Mouse (Mus musculus): ENCODE data around the gene Cbx1. TPM values are rescaled to one million over a fixed set of nuclear protein-coding genes. Genes with fewer than 3 reads are reported as not detected.
"Not testable (repeated sequence)": the region's sequence is repeated elsewhere in the genome, so short reads cannot be mapped to it uniquely, and the experiment has no call there.

Gene Cbx1
- total and polyA plus RNA-seq, 3 experiments, result 8.4 to 36.9 (median 34.8) TPM

GRCm38 (mm10) chr11:96799511-96799910, 10.6 kb downstream of the Cbx1 start:
- intact Hi-C loops (cut with DNase I), result no loop called here
- H3K9ac ChIP-seq (ENCODE audit: low read depth, low read length), result no peak overlapping the region
- no peak overlapping the region for H3K27ac ChIP-seq
- no peak for DNase-seq
- WGBS, result 89% methylated on average over 2 of the region's 2 CpGs
- no peak for TF ChIP-seq POLR2A (IDR thresholded peaks at IDR 0.05; ENCODE audit: insufficient read depth, low read depth, low read length)
- TF ChIP-seq EP300 (IDR thresholded peaks at IDR 0.05; ENCODE audit: insufficient read depth, low read depth, low read length), result no peak
- no peak for TF ChIP-seq CTCF (IDR thresholded peaks at IDR 0.05)
- peaks cover 2% of the 10 kb centered on the region for H3K36me3 ChIP-seq (ENCODE audit: control insufficient read depth, insufficient read depth, low read length)
- H3K79me2 ChIP-seq (replicated peaks; ENCODE audit: control insufficient read depth, insufficient read depth, low read length), result 0 out of 2 replicates have a peak, but pooled peaks cover 1% of the 10 kb centered on the region
- no peaks in the 10 kb centered on the region for H3K27me3 ChIP-seq (ENCODE audit: control insufficient read depth, insufficient read depth, low read length)
- H3K4me1 ChIP-seq (ENCODE audit: control insufficient read depth, insufficient read depth, low read length), result no peaks in the 10 kb centered on the region; the same call in 1 of the 2 replicates
- H3K4me3 ChIP-seq, result no peak overlapping the region

- no peak overlapping the region for H3K9ac ChIP-seq (ENCODE audit: low read depth, low read length)
- H3K4me1 ChIP-seq (ENCODE audit: control insufficient read depth, insufficient read depth, low read length), result no peaks in the 10 kb centered on the region
- no peaks in the 10 kb centered on the region for H3K27me3 ChIP-seq (ENCODE audit: control insufficient read depth, insufficient read depth, low read length)
- intact Hi-C loops (cut with DNase I), result no loop called here
- peaks cover 2% of the 10 kb centered on the region for H3K36me3 ChIP-seq (ENCODE audit: control insufficient read depth, insufficient read depth, low read length)
- no peaks in the 10 kb centered on the region for H3K79me2 ChIP-seq (replicated peaks; ENCODE audit: control insufficient read depth, insufficient read depth, low read length)
- WGBS, result 94% methylated on average over 5 of the region's 5 CpGs
- TF ChIP-seq EP300 (IDR thresholded peaks at IDR 0.05; ENCODE audit: insufficient read depth, low read depth, low read length) (no peak), CTCF (IDR thresholded peaks at IDR 0.05) (no peak), POLR2A (IDR thresholded peaks at IDR 0.05; ENCODE audit: insufficient read depth, low read depth, low read length) (no peak)
- no peak overlapping the region for H3K27ac ChIP-seq
- H3K4me3 ChIP-seq, result no peak overlapping the region
- no peak for DNase-seq
Measured at GRCm38 (mm10) chr11:96805606-96806005, 16.7 kb downstream of the Cbx1 start.

GRCm38 (mm10) chr11:96808066-96808465, 19.1 kb downstream of the Cbx1 start:
- no peak for TF ChIP-seq EP300 (IDR thresholded peaks at IDR 0.05; ENCODE audit: insufficient read depth, low read depth, low read length)
- peak; percentile 46 for TF ChIP-seq CTCF (IDR thresholded peaks at IDR 0.05)
- TF ChIP-seq POLR2A (IDR thresholded peaks at IDR 0.05; ENCODE audit: insufficient read depth, low read depth, low read length), result no peak
- intact Hi-C loops (cut with DNase I), result no loop called here
- Histone ChIP-seq H3K79me2 (replicated peaks; ENCODE audit: control insufficient read depth, insufficient read depth, low read length) (no peaks in the 10 kb centered on the region), H3K36me3 (ENCODE audit: control insufficient read depth, insufficient read depth, low read length) (no peaks in the 10 kb centered on the region), H3K27ac (no peak overlapping the region), H3K27me3 (ENCODE audit: control insufficient read depth, insufficient read depth, low read length) (no peaks in the 10 kb centered on the region), H3K9ac (ENCODE audit: low read depth, low read length) (no peak overlapping the region), H3K4me1 (ENCODE audit: control insufficient read depth, insufficient read depth, low read length) (no peaks in the 10 kb centered on the region), H3K4me3 (no peak overlapping the region)
- no peak for DNase-seq
- WGBS, result 26% methylated on average over 1 of the region's 1 CpGs

- no peak overlapping the region for H3K27ac ChIP-seq
- no peak overlapping the region for H3K4me3 ChIP-seq
- TF ChIP-seq CTCF (IDR thresholded peaks at IDR 0.05), result no peak
- TF ChIP-seq POLR2A (IDR thresholded peaks at IDR 0.05; ENCODE audit: insufficient read depth, low read depth, low read length), result no peak
- no peak for TF ChIP-seq EP300 (IDR thresholded peaks at IDR 0.05; ENCODE audit: insufficient read depth, low read depth, low read length)
- no peaks in the 10 kb centered on the region for H3K79me2 ChIP-seq (replicated peaks; ENCODE audit: control insufficient read depth, insufficient read depth, low read length)
- no peaks in the 10 kb centered on the region for H3K4me1 ChIP-seq (ENCODE audit: control insufficient read depth, insufficient read depth, low read length)
- no peak for DNase-seq
- no peaks in the 10 kb centered on the region for H3K27me3 ChIP-seq (ENCODE audit: control insufficient read depth, insufficient read depth, low read length)
- peaks cover 4% of the 10 kb centered on the region; the same call in 1 of the 2 replicates for H3K36me3 ChIP-seq (ENCODE audit: control insufficient read depth, insufficient read depth, low read length)
- intact Hi-C loops (cut with DNase I), result no loop called here
- no peak overlapping the region for H3K9ac ChIP-seq (ENCODE audit: low read depth, low read length)
- WGBS, result 91% methylated on average over 6 of the region's 6 CpGs
Measured at GRCm38 (mm10) chr11:96809562-96810235, 20.8 kb downstream of the Cbx1 start.

GRCm38 (mm10) chr11:96811188-96811587, 22.3 kb downstream of the Cbx1 start:
- H3K36me3 ChIP-seq (ENCODE audit: control insufficient read depth, insufficient read depth, low read length); H3K79me2 ChIP-seq (replicated peaks; ENCODE audit: control insufficient read depth, insufficient read depth, low read length); H3K27me3 ChIP-seq (ENCODE audit: control insufficient read depth, insufficient read depth, low read length); H3K27ac ChIP-seq; H3K9ac ChIP-seq (ENCODE audit: low read depth, low read length); DNase-seq; intact Hi-C loops (cut with DNase I); H3K4me3 ChIP-seq; H3K4me1 ChIP-seq (ENCODE audit: control insufficient read depth, insufficient read depth, low read length): not testable (repeated sequence)
- WGBS, result 97% methylated on average over 1 of the region's 1 CpGs

GRCm38 (mm10) chr11:96813455-96813854, 24.5 kb downstream of the Cbx1 start:
- WGBS, result 90% methylated on average over 4 of the region's 4 CpGs
- no peaks in the 10 kb centered on the region for H3K79me2 ChIP-seq (replicated peaks; ENCODE audit: control insufficient read depth, insufficient read depth, low read length)
- no peaks in the 10 kb centered on the region for H3K4me1 ChIP-seq (ENCODE audit: control insufficient read depth, insufficient read depth, low read length)
- no peaks in the 10 kb centered on the region for H3K27me3 ChIP-seq (ENCODE audit: control insufficient read depth, insufficient read depth, low read length)
- no peak for DNase-seq
- H3K4me3 ChIP-seq, result no peak overlapping the region
- H3K36me3 ChIP-seq (ENCODE audit: control insufficient read depth, insufficient read depth, low read length), result peaks cover 9% of the 10 kb centered on the region
- TF ChIP-seq EP300 (IDR thresholded peaks at IDR 0.05; ENCODE audit: insufficient read depth, low read depth, low read length) (no peak), CTCF (IDR thresholded peaks at IDR 0.05) (no peak), POLR2A (IDR thresholded peaks at IDR 0.05; ENCODE audit: insufficient read depth, low read depth, low read length) (no peak)
- H3K27ac ChIP-seq, result no peak overlapping the region
- intact Hi-C loops (cut with DNase I), result no loop called here
- no peak overlapping the region for H3K9ac ChIP-seq (ENCODE audit: low read depth, low read length)
